Mouse (Mus musculus): ENCODE measurements at regions not wholly inside any gene's neighbourhood (a gene's known extent, or its start where the extent isn't known, plus 50 kb on each side); places are given as distances from the start of the nearest gene placed in this dataset.

- no peak for DNase-seq (ENCODE audit: low spot score in 2 of 2)
Measured at GRCm38 (mm10) chr9:102782926-102783850, 51.5 kb upstream of the Ryk start.

- peak; percentile 78 to 91 for DNase-seq (ENCODE audit: low spot score in 2 of 2)
Measured at GRCm38 (mm10) chr9:102784329-102785026, 50.2 kb upstream of the Ryk start.
